Mouse (Mus musculus) hindbrain, embryonic 13.5 days (tissue): ENCODE data around the gene Hoxb7. TPM values are rescaled to one million over a fixed set of nuclear protein-coding genes. Genes with fewer than 3 reads are reported as not detected.
A peak's percentile ranks its signal among the peaks of the same experiment; 100 is the strongest.

ENCODE experiments used
- ATAC-seq: fragments of 200-750 bp; cut with Nextera tagmentation; 2 replicates; pipeline ENCODE4 v1.8.0; 2017; ENCODE audit warnings: moderate TSS enrichment; ENCODE audit not compliant: low FRiP score
- H3K27ac ChIP-seq: fragments of 300-500 bp; sonication (generic); 2 replicates; pipeline ENCODE4 v1.5.1; 2015; ENCODE audit warnings: inconsistent platforms, mild to moderate bottlenecking, moderate library complexity
- H3K27me3 ChIP-seq: fragments of 300-500 bp; sonication (generic); 2 replicates; pipeline ENCODE4 v1.6.1; 2015; ENCODE audit warnings: mild to moderate bottlenecking, inconsistent platforms
- H3K36me3 ChIP-seq: fragments of 300-500 bp; sonication (generic); 2 replicates; pipeline ENCODE4 v1.6.1; 2015; ENCODE audit warnings: mild to moderate bottlenecking, inconsistent platforms
- H3K4me1 ChIP-seq: fragments of 300-500 bp; sonication (generic); replicated peaks from 2 replicates; pipeline ENCODE4 v1.6.1; 2015; ENCODE audit warnings: inconsistent platforms
- H3K4me2 ChIP-seq: fragments of 300-500 bp; sonication (generic); 2 replicates; pipeline ENCODE4 v1.6.1; 2015; ENCODE audit warnings: inconsistent platforms, mild to moderate bottlenecking, moderate library complexity
- H3K4me3 ChIP-seq: fragments of 300-500 bp; sonication (generic); 2 replicates; pipeline ENCODE4 v1.5.1; 2015; ENCODE audit warnings: mild to moderate bottlenecking, inconsistent platforms
- H3K9ac ChIP-seq: fragments of 300-500 bp; sonication (generic); 2 replicates; pipeline ENCODE4 v1.6.1; 2015; ENCODE audit warnings: mild to moderate bottlenecking, inconsistent platforms
- H3K9me3 ChIP-seq: fragments of 300-500 bp; sonication (generic); 2 replicates; pipeline ENCODE4 v1.6.1; 2016; ENCODE audit warnings: inconsistent platforms
- WGBS: fragments of 180-500 bp; shearing (Covaris S2); methylation state at CpG from one replicate; pipeline ENCODE4 v1.1.7; 2015; 5-methylcytosine and 5-hydroxymethylcytosine counted together
- polyA plus RNA-seq: library from polyadenylated mRNA; unstranded; fragments of >200 nt; fragmentation: Nextera tagmentation; extraction: Ambion mirVana; gene quantifications from 2 replicates; pipeline ENCODE4 v1.2.1, GENCODE M21; 2015

The Hoxb7 gene
- polyA plus RNA-seq, 1 experiment from 2014 or later: 33.2 TPM

DNA sequence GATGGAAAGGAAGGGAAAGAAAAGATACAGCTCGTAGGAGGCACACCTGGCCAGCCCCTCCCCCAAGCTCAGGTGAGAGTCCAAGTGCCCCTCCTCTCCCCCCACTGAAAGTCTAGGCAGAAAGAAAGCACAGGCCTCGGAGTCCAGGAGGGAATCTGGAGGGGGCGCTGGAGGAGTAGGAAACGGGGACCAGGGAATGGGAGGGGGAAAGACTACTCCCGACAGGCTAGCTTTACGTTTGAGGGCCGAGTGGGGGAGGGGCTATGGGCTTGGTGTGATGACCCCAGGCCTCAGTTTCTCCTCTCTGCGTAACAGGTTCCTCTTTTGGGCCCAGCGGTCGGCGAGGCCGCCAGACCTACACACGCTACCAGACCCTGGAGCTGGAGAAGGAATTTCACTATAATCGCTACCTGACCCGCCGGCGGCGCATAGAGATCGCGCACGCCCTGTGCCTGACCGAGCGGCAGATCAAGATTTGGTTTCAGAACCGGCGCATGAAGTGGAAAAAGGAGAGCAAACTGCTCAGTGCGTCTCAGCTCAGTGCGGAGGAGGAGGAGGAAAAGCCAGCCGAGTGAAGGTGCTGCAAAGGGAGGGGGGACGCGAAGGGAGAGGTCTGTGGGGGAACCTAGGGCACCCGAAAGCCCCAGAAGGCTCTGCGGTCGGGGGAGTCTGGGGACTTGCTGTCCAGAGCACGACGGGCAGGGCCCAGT, 14.1 kb downstream of the Hoxb7 start:
- Histone ChIP-seq H3K27me3 (peaks cover 96% of the 10 kb centered on the region), H3K4me3 (peak overlapping the region; percentile 57), H3K36me3 (no peaks in the 10 kb centered on the region), H3K9me3 (no peaks in the 10 kb centered on the region), H3K4me2 (peak overlapping the region; percentile 83), H3K27ac (peak overlapping the region; percentile 100), H3K9ac (peak overlapping the region; percentile 99), H3K4me1 (peaks cover 4% of the 10 kb centered on the region)
- no peak for ATAC-seq
- WGBS: under 1% methylated on average over 32 of the region's 35 CpGs

DNA sequence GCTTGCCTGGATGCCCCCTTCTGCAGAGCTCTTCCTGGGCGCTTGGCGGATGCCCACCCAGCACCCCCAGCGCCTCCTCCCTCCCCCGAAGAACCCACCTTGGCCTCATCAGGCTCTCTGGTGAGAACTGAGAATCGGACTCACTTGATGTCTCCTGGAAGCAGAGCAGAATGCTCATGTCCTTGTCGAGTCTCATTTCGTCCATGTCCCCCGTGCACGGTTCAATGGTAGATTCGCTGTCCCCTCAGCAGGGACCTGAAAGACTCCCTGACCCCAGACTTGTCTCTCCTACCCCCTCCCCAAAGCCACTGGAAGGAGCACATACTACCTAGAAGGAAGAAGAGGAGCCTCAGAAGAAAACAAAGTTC, 14.6 kb downstream of the Hoxb7 start:
- peaks cover 96% of the 10 kb centered on the region for H3K27me3 ChIP-seq
- peak overlapping the region; percentile 83 for H3K4me2 ChIP-seq
- H3K4me1 ChIP-seq: peaks cover 7% of the 10 kb centered on the region
- H3K9me3 ChIP-seq: no peaks in the 10 kb centered on the region
- 3% methylated on average over 10 of the region's 10 CpGs for whole genome bisulfite sequencing
- ATAC-seq: no peak
- H3K4me3 ChIP-seq: peak overlapping the region; percentile 57
- H3K27ac ChIP-seq: peak overlapping the region; percentile 100
- H3K36me3 ChIP-seq: no peaks in the 10 kb centered on the region
- peak overlapping the region; percentile 99 for H3K9ac ChIP-seq

DNA sequence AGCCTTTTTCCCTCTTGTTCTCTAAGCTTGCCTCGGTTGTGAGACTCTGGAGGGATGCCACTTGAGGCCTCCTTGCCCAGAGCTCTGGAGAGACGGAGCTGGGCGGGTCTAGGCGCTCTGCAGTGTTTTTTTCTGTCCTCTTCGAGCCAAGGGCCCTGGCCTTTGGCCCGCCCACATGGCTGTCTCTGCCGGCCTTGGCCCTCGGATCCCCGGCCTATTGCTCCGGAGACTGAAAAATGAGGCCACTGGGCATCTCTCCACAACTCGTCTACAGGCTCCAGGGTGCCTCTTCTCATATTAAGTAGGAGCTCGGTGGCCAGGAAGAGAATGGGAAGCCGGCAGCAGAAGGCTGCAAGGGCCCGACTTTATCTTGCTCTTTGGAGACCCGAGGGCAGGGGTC, 15.4 kb downstream of the Hoxb7 start:
- Histone ChIP-seq H3K27me3 (peaks cover 96% of the 10 kb centered on the region), H3K4me3 (peak overlapping the region; percentile 57), H3K4me1 (peaks cover 7% of the 10 kb centered on the region), H3K9ac (peak overlapping the region; percentile 99), H3K4me2 (peak overlapping the region; percentile 83), H3K36me3 (no peaks in the 10 kb centered on the region), H3K9me3 (no peaks in the 10 kb centered on the region), H3K27ac (peak overlapping the region; percentile 100)
- WGBS: 0% methylated on average over 15 of the region's 15 CpGs
- ATAC-seq: no peak

DNA sequence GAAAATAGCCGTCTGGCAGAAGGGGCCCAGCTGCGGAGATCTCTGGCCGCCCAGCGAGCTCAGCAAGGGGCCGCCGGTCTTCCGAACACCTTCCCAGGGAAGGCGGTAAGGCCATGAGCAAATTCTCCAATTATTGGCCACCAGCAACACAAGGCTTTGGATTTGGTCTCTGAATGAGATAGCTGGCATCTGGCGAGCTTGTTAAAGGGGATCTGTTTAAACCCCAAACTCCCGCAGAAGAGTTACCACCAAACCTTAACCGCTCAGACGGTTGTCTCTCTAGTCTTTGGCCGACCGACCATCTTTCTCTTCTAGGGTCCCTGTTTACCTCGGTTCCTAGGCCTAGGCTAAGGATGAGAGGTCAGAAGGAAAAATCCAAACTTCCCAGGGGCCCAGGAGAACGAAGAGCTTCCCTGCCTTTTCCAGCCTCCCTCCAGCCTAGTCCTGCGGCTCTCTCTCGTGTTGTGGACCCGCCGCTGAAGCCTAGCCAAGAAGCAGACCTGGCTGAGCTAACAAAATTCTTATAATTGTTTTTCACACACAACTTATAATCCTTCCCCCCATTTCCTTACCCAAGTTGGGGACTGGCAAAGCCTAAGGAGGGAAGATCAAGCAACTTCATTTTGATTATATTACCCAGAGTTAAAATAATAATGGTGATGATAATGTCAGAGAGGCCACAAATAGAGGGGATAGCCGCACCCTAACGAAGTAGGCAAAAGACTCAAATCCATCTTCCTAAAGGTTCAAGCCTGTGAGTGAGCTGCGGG, 16.1 kb downstream of the Hoxb7 start:
- Histone ChIP-seq H3K9ac (peak overlapping the region; percentile 99), H3K9me3 (no peaks in the 10 kb centered on the region), H3K4me1 (peaks cover 7% of the 10 kb centered on the region), H3K36me3 (no peaks in the 10 kb centered on the region), H3K4me2 (peak overlapping the region; percentile 83), H3K27me3 (peaks cover 96% of the 10 kb centered on the region), H3K4me3 (peak overlapping the region; percentile 57), H3K27ac (peak overlapping the region; percentile 100)
- ATAC-seq: no peak
- 2% methylated on average over 23 of the region's 23 CpGs for WGBS

DNA sequence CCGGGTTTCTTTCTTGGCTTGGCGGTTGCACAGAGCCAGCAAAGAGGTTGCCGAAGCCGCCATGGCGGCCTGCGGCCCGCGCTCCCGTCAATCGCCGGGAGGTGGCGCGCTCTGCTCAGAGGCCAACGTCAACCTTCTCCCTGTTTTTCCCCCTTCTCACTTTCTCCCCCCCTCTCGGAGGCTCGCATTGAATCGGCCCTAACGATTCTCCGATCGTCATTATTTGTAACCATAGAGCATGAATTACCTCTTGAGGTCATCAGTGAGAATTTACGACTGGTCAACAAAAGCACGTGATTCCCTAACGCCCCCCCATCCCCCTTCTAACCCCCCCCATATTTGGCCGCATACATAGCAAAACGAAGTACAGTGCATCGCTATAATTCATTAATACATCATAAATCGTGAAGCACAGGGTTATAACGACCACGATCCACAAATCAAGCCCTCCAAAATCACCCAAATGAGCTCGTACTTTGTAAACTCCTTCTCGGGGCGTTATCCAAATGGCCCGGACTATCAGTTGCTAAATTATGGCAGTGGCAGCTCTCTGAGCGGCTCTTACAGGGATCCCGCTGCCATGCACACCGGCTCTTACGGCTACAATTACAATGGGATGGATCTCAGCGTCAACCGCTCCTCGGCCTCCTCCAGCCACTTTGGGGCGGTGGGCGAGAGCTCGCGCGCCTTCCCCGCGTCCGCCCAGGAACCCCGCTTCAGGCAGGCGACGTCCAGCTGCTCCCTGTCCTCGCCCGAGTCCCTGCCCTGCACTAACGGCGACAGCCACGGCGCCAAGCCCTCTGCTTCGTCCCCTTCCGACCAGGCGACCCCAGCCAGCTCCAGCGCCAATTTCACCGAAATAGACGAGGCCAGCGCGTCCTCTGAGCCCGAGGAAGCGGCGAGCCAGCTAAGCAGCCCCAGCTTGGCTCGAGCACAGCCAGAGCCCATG, 17.0 kb downstream of the Hoxb7 start, which contains the start of gene Hoxb5:
TSS of gene Hoxb5 (plus strand) at position 186 of the 949 bp plus-strand sequence.
- under 1% methylated on average over 68 of the region's 69 CpGs for WGBS
- no peaks in the 10 kb centered on the region for H3K36me3 ChIP-seq
- peak; percentile 44; the same call in 1 of the 2 replicates for ATAC-seq

DNA sequence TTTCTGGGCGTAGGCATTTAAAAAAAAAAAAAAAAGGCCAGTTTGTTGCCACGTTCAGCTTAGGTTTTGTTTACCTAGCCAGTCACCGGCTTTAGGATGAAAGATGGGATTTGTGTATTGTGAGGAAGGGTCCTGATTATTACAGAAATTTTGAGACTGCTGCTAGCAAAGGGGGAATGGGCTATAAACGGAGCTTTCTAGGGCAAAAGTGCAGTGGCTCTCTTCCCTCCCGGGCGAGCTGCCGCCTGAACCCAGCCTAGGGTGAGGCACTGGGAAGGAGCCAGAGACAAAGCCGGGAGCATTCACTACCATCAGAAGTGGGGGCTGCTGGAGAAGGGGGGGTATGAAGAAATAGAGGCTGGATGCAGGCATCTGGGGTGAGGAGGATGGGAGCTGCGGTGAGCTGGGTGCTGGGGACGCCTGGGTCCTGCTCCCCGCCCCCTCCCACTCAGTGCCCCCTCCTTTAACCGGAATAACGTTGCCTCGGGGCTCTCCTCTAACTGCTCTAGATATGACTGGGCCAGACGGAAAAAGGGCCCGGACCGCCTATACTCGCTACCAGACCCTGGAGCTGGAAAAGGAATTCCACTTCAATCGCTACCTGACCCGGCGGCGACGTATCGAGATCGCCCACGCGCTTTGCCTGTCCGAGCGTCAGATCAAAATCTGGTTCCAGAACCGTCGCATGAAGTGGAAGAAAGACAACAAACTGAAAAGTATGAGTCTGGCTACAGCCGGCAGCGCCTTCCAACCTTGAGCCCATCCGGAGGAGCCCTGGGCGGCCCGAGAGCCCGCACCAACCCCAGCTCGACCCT, 18.2 kb downstream of the Hoxb7 start:
- peaks cover 7% of the 10 kb centered on the region; the same call in 1 of the 2 replicates for H3K4me1 ChIP-seq
- peaks cover 99% of the 10 kb centered on the region for H3K27me3 ChIP-seq
- no peaks in the 10 kb centered on the region for H3K36me3 ChIP-seq

More for the DNA sequence above, 17.0 kb downstream of the Hoxb7 start, which contains the start of gene Hoxb5:
- peak within 1 kb of the TSS; percentile 100 for H3K27ac ChIP-seq
- no peaks in the 10 kb centered on the region for H3K9me3 ChIP-seq
- peak within 1 kb of the TSS; percentile 57 for H3K4me3 ChIP-seq
- H3K27me3 ChIP-seq: peaks cover 96% of the 10 kb centered on the region
- H3K4me2 ChIP-seq: peak within 1 kb of the TSS; percentile 83
- peak within 1 kb of the TSS; percentile 99 for H3K9ac ChIP-seq
- H3K4me1 ChIP-seq: peaks cover 7% of the 10 kb centered on the region

DNA sequence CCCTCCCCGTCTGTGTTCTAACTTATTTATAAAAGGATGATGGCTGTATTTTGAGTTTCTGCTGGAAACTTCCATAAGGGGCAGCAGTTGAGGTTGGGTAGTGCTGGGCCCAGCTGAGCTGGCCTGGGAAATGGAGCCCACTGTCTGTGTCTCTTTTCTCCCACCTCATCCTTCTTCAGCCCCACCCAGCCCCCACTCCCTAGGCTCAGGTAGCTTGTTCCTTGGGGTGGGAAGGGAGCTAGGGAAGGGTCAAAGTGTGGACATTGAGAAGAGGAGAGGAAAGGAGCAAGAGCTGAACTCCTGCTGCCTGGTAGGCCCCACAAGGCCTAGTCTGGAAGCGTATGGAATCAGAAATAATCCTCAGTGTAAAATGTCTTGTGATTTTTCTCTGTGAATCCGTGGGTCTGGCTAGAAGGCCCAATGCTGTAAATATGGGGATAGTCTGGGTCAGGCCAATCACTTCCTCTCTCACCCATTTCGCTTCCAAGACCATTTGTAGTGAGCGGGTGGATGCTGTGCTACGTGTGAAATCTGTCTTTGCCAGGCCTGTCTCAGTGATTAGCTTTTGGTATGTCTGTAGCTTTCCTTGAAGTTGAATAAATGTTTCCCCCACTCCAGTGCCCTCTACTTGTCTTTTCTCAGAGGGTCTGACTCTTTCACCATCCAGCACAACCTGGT, 19.2 kb downstream of the Hoxb7 start:
- H3K36me3 ChIP-seq: no peaks in the 10 kb centered on the region
- 27% methylated on average over 6 of the region's 6 CpGs for WGBS
- peak overlapping the region; percentile 57 for H3K4me3 ChIP-seq
- no peak for ATAC-seq
- no peaks in the 10 kb centered on the region for H3K9me3 ChIP-seq
- peaks cover 99% of the 10 kb centered on the region for H3K27me3 ChIP-seq
- peak overlapping the region; percentile 99 for H3K9ac ChIP-seq
- H3K27ac ChIP-seq: peak overlapping the region; percentile 100
- H3K4me2 ChIP-seq: peak overlapping the region; percentile 83
- peaks cover 14% of the 10 kb centered on the region for H3K4me1 ChIP-seq

More for the DNA sequence above, 18.2 kb downstream of the Hoxb7 start:
- peak overlapping the region; percentile 83 for H3K4me2 ChIP-seq
- ATAC-seq: no peak
- H3K9me3 ChIP-seq: no peaks in the 10 kb centered on the region
- H3K9ac ChIP-seq: peak overlapping the region; percentile 99
- H3K27ac ChIP-seq: peak overlapping the region; percentile 100
- 2% methylated on average over 38 of the region's 38 CpGs for WGBS
- H3K4me3 ChIP-seq: peak overlapping the region; percentile 57

DNA sequence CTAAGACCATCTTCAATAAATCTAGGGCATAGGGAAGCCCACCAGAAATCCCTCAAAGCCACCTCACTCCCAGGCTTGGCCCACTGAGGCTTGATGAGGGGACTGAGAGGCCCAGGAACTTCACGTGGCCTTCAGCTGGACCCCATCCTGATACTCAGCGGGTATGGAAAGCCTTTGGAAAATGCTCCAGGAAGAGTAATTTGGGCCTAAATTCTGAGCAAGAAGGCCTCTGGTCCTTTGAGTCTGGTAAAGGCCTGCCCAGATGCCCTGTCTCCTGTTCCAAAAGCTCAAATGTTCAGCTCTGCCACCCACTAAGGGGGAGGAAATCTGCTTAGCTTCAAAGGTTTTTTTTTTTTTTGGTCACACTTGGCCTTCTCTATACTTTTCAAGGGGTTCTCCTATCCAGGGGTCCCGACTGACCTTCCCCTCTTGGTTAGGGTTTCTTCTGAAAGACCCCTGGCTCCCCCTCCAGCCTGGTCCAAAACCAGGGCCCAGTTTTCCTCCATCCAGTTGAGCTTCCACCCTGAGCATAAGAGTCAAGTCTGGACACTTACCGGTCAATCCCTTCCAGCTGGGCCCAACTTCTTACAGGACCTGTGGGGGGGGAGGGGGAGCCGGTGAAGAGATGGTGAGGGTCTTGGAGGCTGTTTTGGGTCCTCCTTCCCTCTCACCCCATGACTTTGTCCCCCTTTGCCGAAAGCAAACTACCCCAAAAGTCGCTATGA, 19.9 kb downstream of the Hoxb7 start:
- Histone ChIP-seq H3K4me1 (peaks cover 18% of the 10 kb centered on the region), H3K4me3 (peak overlapping the region; percentile 57)
- 7% methylated on average over 7 of the region's 7 CpGs for WGBS

DNA sequence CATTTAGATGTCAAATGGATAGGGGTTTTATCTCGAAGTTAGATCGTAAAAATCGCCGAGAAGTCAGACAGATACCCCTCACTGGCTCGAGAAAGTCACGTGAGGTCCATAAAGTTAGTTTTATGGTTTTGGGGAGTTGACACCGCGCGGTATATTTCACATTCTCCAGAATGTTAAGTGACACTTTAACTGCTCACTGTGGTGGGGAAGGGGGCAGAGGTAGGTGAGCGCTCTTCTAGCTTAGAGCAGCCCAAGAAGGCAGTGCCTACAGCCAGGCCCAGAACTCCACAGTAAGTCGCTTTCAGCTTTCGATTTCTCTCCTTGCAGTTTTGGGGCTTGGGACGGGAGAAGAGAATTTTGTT, 20.5 kb downstream of the Hoxb7 start:
- 3% methylated on average over 13 of the region's 13 CpGs for WGBS
- Histone ChIP-seq H3K36me3 (no peaks in the 10 kb centered on the region), H3K27ac (peak overlapping the region; percentile 100), H3K4me1 (peaks cover 21% of the 10 kb centered on the region), H3K4me2 (peak overlapping the region; percentile 83), H3K27me3 (peaks cover 99% of the 10 kb centered on the region), H3K9ac (peak overlapping the region; percentile 99), H3K4me3 (peak overlapping the region; percentile 57), H3K9me3 (no peaks in the 10 kb centered on the region)
- no peak for ATAC-seq

More for the DNA sequence above, 19.9 kb downstream of the Hoxb7 start:
- no peak for ATAC-seq
- Histone ChIP-seq H3K9ac (peak overlapping the region; percentile 99), H3K27ac (peak overlapping the region; percentile 100), H3K27me3 (peaks cover 99% of the 10 kb centered on the region), H3K9me3 (no peaks in the 10 kb centered on the region), H3K4me2 (peak overlapping the region; percentile 83), H3K36me3 (no peaks in the 10 kb centered on the region)

DNA sequence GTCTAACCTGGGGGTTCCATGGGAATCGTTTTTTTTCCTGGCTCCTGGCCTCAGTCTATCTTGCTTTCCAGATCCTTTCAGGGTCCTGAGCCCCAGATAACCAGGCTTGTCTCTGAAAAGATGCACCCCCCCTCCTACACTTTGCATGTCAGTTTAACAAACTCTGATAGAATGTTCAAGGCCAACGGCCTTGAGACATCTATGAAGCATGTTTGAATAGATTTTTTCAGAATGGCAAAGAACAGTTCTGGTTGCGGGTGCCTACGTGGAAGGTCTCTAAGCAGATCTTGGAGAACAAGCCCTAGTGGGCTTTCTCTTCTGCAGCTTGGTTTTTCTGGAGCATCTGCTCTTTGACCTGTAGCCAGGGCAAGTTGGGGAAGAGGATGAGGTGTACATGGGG, 22.3 kb downstream of the Hoxb7 start:
- Histone ChIP-seq H3K9me3 (no peaks in the 10 kb centered on the region), H3K4me3 (peak overlapping the region; percentile 57), H3K4me2 (peak overlapping the region; percentile 83), H3K9ac (peak overlapping the region; percentile 99), H3K27ac (peak overlapping the region; percentile 100), H3K4me1 (peaks cover 26% of the 10 kb centered on the region), H3K27me3 (peaks cover 100% of the 10 kb centered on the region), H3K36me3 (no peaks in the 10 kb centered on the region)
- WGBS: 9% methylated on average over 4 of the region's 4 CpGs
- ATAC-seq: no peak
